Mouse (Mus musculus) testis, adult 2 months (tissue): ENCODE measurements around the gene Hint1. TPM values are rescaled to one million over a fixed set of nuclear protein-coding genes. Genes with fewer than 3 reads are reported as not detected.
A peak's percentile ranks its signal among the peaks of the same experiment; 100 is the strongest.

Source experiments
- H3K27ac ChIP-seq: fragments of 200-500 bp; 2 replicates; pipeline ENCODE4 v1.5.1; 2012; ENCODE audit warnings: low read depth, low read length; ENCODE audit not compliant: control insufficient read depth, insufficient read depth
- H3K27me3 ChIP-seq: fragments of 200-500 bp; 2 replicates; pipeline ENCODE4 v1.6.1; 2012; ENCODE audit warnings: mild to moderate bottlenecking, low read length, moderate library complexity; ENCODE audit not compliant: control insufficient read depth, insufficient read depth
- H3K36me3 ChIP-seq: fragments of 200-500 bp; 2 replicates; pipeline ENCODE4 v1.6.1; 2012; ENCODE audit warnings: mild to moderate bottlenecking, low read length; ENCODE audit not compliant: control insufficient read depth, insufficient read depth
- H3K4me1 ChIP-seq: fragments of 200-500 bp; 2 replicates; pipeline ENCODE4 v1.6.1; 2012; ENCODE audit warnings: low read length; ENCODE audit not compliant: control insufficient read depth, insufficient read depth
- H3K4me3 ChIP-seq: fragments of 200-500 bp; 2 replicates; pipeline ENCODE4 v1.5.1; 2012; ENCODE audit warnings: low read depth, mild to moderate bottlenecking, low read length, moderate library complexity, mixed read lengths; ENCODE audit not compliant: control insufficient read depth
- CTCF ChIP-seq: fragments of 200-500 bp; IDR thresholded peaks from 2 replicates; pipeline ENCODE4 v1.5.1; 2012; ENCODE audit warnings: low read depth, mild to moderate bottlenecking, inconsistent platforms, low read length, moderate library complexity; ENCODE audit not compliant: control insufficient read depth, insufficient read depth, insufficient replicate concordance
- POLR2A ChIP-seq: fragments of 200-500 bp; IDR thresholded peaks from 2 replicates; pipeline ENCODE4 v1.6.1; 2012; ENCODE audit warnings: low read depth, mild to moderate bottlenecking, inconsistent platforms, low read length, moderate library complexity; ENCODE audit not compliant: control insufficient read depth
- polyA plus RNA-seq: library from polyadenylated mRNA; depleted of rRNA; stranded (reverse); fragments of >200 nt; gene quantifications from 2 replicates; pipeline ENCODE4 v1.2.3, GENCODE M21; 2012

Gene Hint1
- polyA plus RNA-seq, 1 experiment: 372 TPM

- no peaks in the 10 kb centered on the region for H3K36me3 ChIP-seq
- H3K4me3 ChIP-seq: no peak overlapping the region
- H3K27me3 ChIP-seq: no peaks in the 10 kb centered on the region
- H3K4me1 ChIP-seq: no peaks in the 10 kb centered on the region; the same call in 1 of the 2 replicates
- TF ChIP-seq POLR2A (no peak), CTCF (no peak)
- H3K27ac ChIP-seq: no peak overlapping the region
Observed at GRCm38 (mm10) chr11:54897470-54897869, 31.3 kb downstream of the Hint1 start.

GRCm38 (mm10) chr11:54899657-54900056, 33.5 kb downstream of the Hint1 start:
- Histone ChIP-seq H3K27ac (no peak overlapping the region), H3K27me3 (no peaks in the 10 kb centered on the region), H3K36me3 (no peaks in the 10 kb centered on the region), H3K4me3 (no peak overlapping the region), H3K4me1 (peaks cover 5% of the 10 kb centered on the region)
- no peak for TF ChIP-seq POLR2A
- TF ChIP-seq CTCF: no peak

GRCm38 (mm10) chr11:54902333-54903323, 36.4 kb downstream of the Hint1 start, which contains the start of gene Gpx3:
Gpx3 (plus strand) TSS chr11:54902453.
- peak within 1 kb of the TSS; percentile 36 for H3K4me3 ChIP-seq
- no peak for TF ChIP-seq CTCF
- 0 out of 2 replicates have a peak, but pooled peaks have one; percentile 24 for TF ChIP-seq POLR2A
- no peak within 1 kb of the TSS for H3K27ac ChIP-seq
- peaks cover 5% of the 10 kb centered on the region for H3K4me1 ChIP-seq
- H3K36me3 ChIP-seq: no peaks in the 10 kb centered on the region
- no peaks in the 10 kb centered on the region for H3K27me3 ChIP-seq

DNA sequence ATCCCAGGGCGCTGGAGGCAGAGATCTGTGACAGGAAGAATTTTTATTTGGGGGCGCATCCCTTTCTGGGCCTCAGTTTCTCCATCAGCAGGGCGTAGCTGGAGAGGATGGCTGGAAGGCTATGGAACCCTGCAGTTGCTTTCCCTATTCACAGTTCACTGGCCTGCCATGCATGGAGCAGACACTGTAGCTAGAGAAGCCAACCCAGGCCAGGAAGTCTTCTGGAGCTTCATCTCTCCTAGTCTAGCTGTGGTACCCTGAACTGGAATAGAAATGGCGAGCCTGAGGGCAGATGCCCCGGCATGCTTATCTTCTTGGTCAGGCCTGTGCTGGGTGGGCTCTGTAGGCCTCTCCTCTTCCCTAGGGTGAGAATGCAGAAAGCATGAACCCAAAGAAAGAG, 37.2 kb downstream of the Hint1 start:
- H3K4me3 ChIP-seq: no peak overlapping the region
- no peak for TF ChIP-seq CTCF
- TF ChIP-seq POLR2A: no peak
- H3K27me3 ChIP-seq: no peaks in the 10 kb centered on the region
- peaks cover 5% of the 10 kb centered on the region for H3K4me1 ChIP-seq
- H3K36me3 ChIP-seq: no peaks in the 10 kb centered on the region
- no peak overlapping the region for H3K27ac ChIP-seq

DNA sequence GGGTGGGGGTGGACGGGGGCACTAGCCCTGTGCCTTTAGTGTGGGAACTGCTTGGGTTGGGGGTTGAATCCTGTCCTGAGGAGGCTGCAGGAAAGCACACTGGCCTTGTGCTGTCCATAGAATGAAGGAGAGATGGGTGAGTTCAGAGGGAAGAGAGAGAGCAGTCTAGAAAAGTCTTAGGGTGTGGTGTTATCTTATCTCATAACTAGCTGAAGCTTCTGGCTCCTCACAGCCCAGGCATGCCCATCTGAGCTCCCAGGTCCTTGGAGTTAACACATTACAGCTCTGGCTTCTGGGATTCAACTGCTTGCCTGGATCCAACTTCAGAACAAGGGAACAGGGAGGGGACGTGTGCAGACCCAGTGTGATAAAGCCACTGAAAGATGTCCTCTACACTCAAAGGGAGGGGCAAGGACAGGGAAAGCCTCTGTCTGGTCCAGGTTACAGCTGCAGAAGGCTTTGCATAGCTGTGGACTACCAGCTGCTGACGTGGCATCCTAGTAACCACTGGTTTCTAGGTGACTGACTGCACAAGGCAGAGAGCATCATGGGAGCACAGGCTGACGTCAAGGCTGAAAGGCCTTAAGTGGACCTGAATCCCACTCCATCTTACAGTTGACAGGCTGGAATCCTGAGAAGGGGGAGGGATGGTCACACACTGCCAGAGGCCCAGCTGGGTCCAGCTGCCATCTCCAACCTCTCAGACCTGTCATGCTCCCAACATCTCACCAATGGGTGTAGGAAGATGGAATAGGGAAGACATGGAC, 37.9 kb downstream of the Hint1 start:
- Histone ChIP-seq H3K4me3 (no peak overlapping the region), H3K27ac (no peak overlapping the region)
- TF ChIP-seq CTCF (no peak), POLR2A (no peak)

GRCm38 (mm10) chr11:54905086-54905485, 38.9 kb downstream of the Hint1 start:
- no peaks in the 10 kb centered on the region for H3K27me3 ChIP-seq
- H3K4me3 ChIP-seq: no peak overlapping the region
- no peak for TF ChIP-seq POLR2A
- no peak for TF ChIP-seq CTCF
- H3K4me1 ChIP-seq: peaks cover 5% of the 10 kb centered on the region
- no peak overlapping the region for H3K27ac ChIP-seq
- H3K36me3 ChIP-seq: no peaks in the 10 kb centered on the region

More for the DNA sequence above, 37.9 kb downstream of the Hint1 start:
- no peaks in the 10 kb centered on the region for H3K27me3 ChIP-seq
- H3K4me1 ChIP-seq: peaks cover 5% of the 10 kb centered on the region
- no peaks in the 10 kb centered on the region for H3K36me3 ChIP-seq

DNA sequence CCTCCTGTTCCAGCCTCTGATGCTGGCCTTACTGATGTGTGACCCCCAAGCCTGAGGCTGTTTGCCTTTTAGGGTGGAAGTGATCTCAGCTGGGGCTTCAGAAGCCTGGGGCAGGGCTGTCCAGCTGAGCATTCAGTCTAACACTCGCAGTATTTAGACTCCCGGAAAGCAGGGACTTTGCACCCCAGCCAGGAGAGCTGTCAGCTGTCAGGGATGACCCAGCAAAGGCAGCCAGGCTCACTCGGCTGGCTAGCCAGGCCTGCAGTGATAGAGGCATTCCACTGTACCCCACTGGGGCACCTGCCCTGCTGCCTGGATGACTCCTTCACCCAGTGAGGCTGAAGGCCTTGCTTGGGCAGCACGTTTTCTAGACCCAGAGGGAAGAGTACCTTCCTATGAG, 39.7 kb downstream of the Hint1 start:
- no peak for TF ChIP-seq POLR2A
- TF ChIP-seq CTCF: no peak
- Histone ChIP-seq H3K4me1 (peaks cover 5% of the 10 kb centered on the region), H3K36me3 (no peaks in the 10 kb centered on the region), H3K27me3 (no peaks in the 10 kb centered on the region), H3K27ac (no peak overlapping the region), H3K4me3 (no peak overlapping the region)

DNA sequence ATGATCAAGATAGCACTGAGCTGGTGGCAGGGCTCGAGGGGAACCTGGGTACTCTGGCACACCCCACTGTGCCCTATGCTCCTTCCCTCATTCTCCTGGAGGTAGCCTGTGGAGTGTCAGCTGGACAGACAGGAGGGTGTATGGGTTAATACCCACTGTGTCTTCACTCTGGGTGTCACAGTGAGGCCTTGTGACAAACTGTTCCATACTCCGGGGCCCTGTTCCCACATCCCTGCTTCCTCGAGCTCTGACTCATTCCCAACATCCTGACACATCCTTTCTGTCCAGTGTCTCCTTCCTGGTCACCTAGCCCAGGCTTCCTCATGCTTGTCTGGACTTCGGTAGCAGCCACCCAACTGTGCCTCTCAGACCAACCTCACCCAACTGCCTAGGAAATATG, 40.3 kb downstream of the Hint1 start:
- TF ChIP-seq POLR2A: no peak
- TF ChIP-seq CTCF: no peak
- Histone ChIP-seq H3K27me3 (no peaks in the 10 kb centered on the region), H3K36me3 (no peaks in the 10 kb centered on the region), H3K4me1 (peaks cover 5% of the 10 kb centered on the region), H3K27ac (no peak overlapping the region), H3K4me3 (no peak overlapping the region)
